Mouse (Mus musculus) embryonic facial prominence, embryonic 15.5 days (tissue): Measurements from ENCODE around the gene Cul7. TPM values are rescaled to one million over a fixed set of nuclear protein-coding genes. Genes with fewer than 3 reads are reported as not detected.

Experiments
- ATAC-seq: fragments of 200-750 bp; cut with Nextera tagmentation; 2 replicates; pipeline ENCODE4 v1.8.0; 2017; ENCODE audit warnings: low read depth, moderate TSS enrichment; ENCODE audit not compliant: insufficient number of reproducible peaks, low FRiP score, low TSS enrichment
- H3K27ac ChIP-seq: fragments of 300-500 bp; sonication (generic); replicated peaks from 2 replicates; pipeline ENCODE4 v1.5.1; 2015; ENCODE audit warnings: mild to moderate bottlenecking, inconsistent platforms
- H3K27me3 ChIP-seq: fragments of 300-500 bp; sonication (generic); 2 replicates; pipeline ENCODE4 v1.6.1; 2015; ENCODE audit warnings: inconsistent platforms
- H3K36me3 ChIP-seq: fragments of 300-500 bp; sonication (generic); 2 replicates; pipeline ENCODE4 v1.6.1; 2015; ENCODE audit warnings: mild to moderate bottlenecking, inconsistent platforms
- H3K4me1 ChIP-seq: fragments of 300-500 bp; sonication (generic); 2 replicates; pipeline ENCODE4 v1.6.1; 2015; ENCODE audit warnings: inconsistent platforms
- H3K4me2 ChIP-seq: fragments of 300-500 bp; sonication (generic); replicated peaks from 2 replicates; pipeline ENCODE4 v1.6.1; 2015; ENCODE audit warnings: mild to moderate bottlenecking, inconsistent platforms
- H3K4me3 ChIP-seq: fragments of 300-500 bp; sonication (generic); replicated peaks from 2 replicates; pipeline ENCODE4 v1.5.1; 2015; ENCODE audit warnings: mild to moderate bottlenecking, inconsistent platforms
- H3K9ac ChIP-seq: fragments of 300-500 bp; sonication (generic); 2 replicates; pipeline ENCODE4 v1.6.1; 2015; ENCODE audit warnings: inconsistent platforms
- H3K9me3 ChIP-seq: fragments of 300-500 bp; sonication (generic); replicated peaks from 2 replicates; pipeline ENCODE4 v1.6.1; 2016; ENCODE audit warnings: inconsistent platforms
- whole genome bisulfite sequencing: fragments of 180-500 bp; shearing (Covaris S2); methylation state at CpG from one replicate; pipeline ENCODE4 v1.1.7; 2015; 5-methylcytosine and 5-hydroxymethylcytosine counted together
- polyA plus RNA-seq: library from polyadenylated mRNA; unstranded; fragments of >200 nt; fragmentation: Nextera tagmentation; extraction: Ambion mirVana; gene quantifications from 2 replicates; pipeline ENCODE4 v1.2.1, GENCODE M21; 2015

Gene Cul7
- 64.0 and 64.1 TPM in 2 replicates for polyA plus RNA-seq

DNA sequence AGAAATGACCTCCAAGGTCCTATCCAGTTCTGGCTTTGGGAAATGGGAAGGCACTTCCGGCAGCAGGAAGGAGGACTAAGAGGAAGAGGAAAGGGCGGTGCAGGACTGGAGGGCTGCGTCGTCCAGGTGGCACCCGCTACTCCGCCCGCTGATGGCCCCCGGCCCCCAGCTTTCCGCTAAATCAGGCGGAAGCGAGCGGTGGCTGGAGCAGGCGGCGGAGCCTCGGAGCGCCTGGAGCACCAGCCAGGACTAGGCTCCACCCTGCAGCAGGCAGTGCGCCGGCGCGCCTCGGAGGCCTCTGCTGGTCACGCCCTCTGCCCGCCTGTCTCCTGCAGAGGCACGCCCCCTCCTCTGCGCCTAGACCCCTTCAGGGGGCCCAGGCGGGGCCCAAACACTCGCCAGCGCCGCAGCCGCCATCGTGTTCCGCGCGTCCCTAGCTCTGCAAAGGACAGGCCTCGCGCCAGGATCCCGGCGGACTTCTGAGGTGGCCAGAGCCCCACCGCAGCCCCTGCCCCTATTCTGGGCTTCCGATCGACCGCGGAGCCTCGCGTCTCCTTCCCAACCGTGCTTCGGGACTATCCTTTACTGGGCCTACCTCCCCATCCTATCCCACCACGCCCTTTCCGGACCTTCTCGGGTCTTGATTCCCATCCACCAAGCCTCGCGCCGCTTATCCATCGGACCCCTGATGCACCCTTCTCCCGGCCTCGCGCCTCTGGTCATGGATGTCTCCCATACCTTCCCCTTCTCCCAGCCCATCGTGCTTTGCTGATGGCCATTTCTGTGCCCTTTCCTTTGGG lies at the start of gene Cul7:
Gene Cul7, plus strand, starts transcription at position 106 of the 800 bp plus-strand sequence.
- no peaks in the 10 kb centered on the region for H3K9me3 ChIP-seq
- ATAC-seq = peak; percentile 96
- peak within 1 kb of the TSS; percentile 71 for H3K4me3 ChIP-seq
- H3K27me3 ChIP-seq = no peaks in the 10 kb centered on the region
- under 1% methylated on average over 58 of the region's 58 CpGs for WGBS
- peaks cover 40% of the 10 kb centered on the region for H3K36me3 ChIP-seq
- peak within 1 kb of the TSS; percentile 97 for H3K27ac ChIP-seq
- peak within 1 kb of the TSS; percentile 73 for H3K9ac ChIP-seq
- peaks cover 54% of the 10 kb centered on the region for H3K4me1 ChIP-seq
- H3K4me2 ChIP-seq = peak within 1 kb of the TSS; percentile 80

GRCm38 (mm10) chr17:46600569-46600968 lies 49.6 kb upstream of the Cul7 start:
- H3K27ac ChIP-seq = no peak overlapping the region
- no peaks in the 10 kb centered on the region for H3K9me3 ChIP-seq
- H3K9ac ChIP-seq = no peak overlapping the region
- H3K4me1 ChIP-seq = peaks cover 37% of the 10 kb centered on the region
- H3K36me3 ChIP-seq = 0 out of 2 replicates have a peak, but pooled peaks cover 4% of the 10 kb centered on the region
- H3K4me3 ChIP-seq = no peak overlapping the region
- 97% methylated on average over 2 of the region's 2 CpGs for WGBS
- ATAC-seq = no peak
- H3K4me2 ChIP-seq = no peak overlapping the region
- H3K27me3 ChIP-seq = no peaks in the 10 kb centered on the region

- peak overlapping the region; percentile 77 for H3K27ac ChIP-seq
- 0 out of 2 replicates have a peak overlapping the region, but pooled peaks have one; percentile 24 for H3K4me2 ChIP-seq
- peaks cover 47% of the 10 kb centered on the region for H3K4me1 ChIP-seq
- H3K27me3 ChIP-seq = no peaks in the 10 kb centered on the region
- no peaks in the 10 kb centered on the region for H3K9me3 ChIP-seq
- WGBS = 26% methylated on average over 9 of the region's 9 CpGs
- H3K9ac ChIP-seq = no peak overlapping the region
- H3K4me3 ChIP-seq = no peak overlapping the region
- peak; percentile 65 for ATAC-seq
- no peaks in the 10 kb centered on the region for H3K36me3 ChIP-seq
These were observed 47.9 kb upstream of the Cul7 start for GRCm38 (mm10) chr17:46602212-46602611.

- H3K9ac ChIP-seq = no peak overlapping the region
- H3K27ac ChIP-seq = peak overlapping the region; percentile 77
- no peaks in the 10 kb centered on the region for H3K36me3 ChIP-seq
- no peak for ATAC-seq
- WGBS = 91% methylated on average over 4 of the region's 4 CpGs
- peaks cover 54% of the 10 kb centered on the region for H3K4me1 ChIP-seq
- no peaks in the 10 kb centered on the region for H3K27me3 ChIP-seq
- no peaks in the 10 kb centered on the region for H3K9me3 ChIP-seq
- no peak overlapping the region for H3K4me2 ChIP-seq
- no peak overlapping the region for H3K4me3 ChIP-seq
These were observed 46.9 kb upstream of the Cul7 start for GRCm38 (mm10) chr17:46603229-46603628.

DNA sequence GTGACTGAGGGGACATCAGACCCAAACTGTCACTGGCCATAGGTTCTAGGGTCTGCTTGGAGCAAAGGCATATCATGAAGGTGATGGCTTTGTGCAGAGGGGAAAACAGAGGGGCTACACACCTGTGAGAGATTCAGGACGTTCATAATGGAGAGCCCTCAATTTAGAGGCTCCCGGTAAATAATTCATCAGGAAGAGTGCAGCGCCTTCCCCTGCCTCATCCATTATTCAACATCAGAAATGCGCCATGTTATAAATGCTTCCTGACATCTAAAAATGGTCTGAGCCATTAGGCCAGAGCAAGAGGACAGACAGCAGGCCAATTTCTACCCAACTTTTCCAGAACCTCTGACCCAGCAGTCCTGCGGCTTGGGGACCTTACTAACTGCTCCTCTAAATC lies 45.0 kb upstream of the Cul7 start:
- no peaks in the 10 kb centered on the region for H3K9me3 ChIP-seq
- peak overlapping the region; percentile 13; the same call in 1 of the 2 replicates for H3K27ac ChIP-seq
- H3K4me3 ChIP-seq = no peak overlapping the region
- H3K9ac ChIP-seq = no peak overlapping the region
- WGBS = 66% methylated on average over 5 of the region's 5 CpGs
- H3K36me3 ChIP-seq = no peaks in the 10 kb centered on the region
- no peak for ATAC-seq
- no peaks in the 10 kb centered on the region for H3K27me3 ChIP-seq
- H3K4me1 ChIP-seq = peaks cover 62% of the 10 kb centered on the region
- H3K4me2 ChIP-seq = no peak overlapping the region

DNA sequence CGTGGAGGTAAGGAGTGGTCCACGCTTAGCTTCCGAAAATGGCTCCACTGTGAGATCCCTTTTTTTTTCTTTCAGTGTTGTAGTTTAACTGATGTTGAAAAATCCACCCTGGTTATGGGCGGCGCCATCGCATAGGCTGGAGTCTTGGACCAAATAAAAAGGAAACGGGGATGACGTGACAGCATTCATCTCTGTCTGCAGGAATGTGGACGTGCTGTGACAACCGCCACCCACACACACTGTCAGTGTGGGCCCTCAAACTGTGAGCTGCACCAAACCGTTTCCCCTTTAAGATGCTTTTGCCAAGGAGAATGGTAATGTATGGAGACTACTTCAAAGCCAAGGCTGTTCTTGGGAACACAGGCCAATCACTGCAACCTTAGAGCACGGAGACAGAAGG lies 44.1 kb upstream of the Cul7 start:
- peaks cover 71% of the 10 kb centered on the region for H3K4me1 ChIP-seq
- H3K4me3 ChIP-seq = no peak overlapping the region
- 62% methylated on average over 12 of the region's 12 CpGs for WGBS
- no peaks in the 10 kb centered on the region for H3K36me3 ChIP-seq
- no peak overlapping the region for H3K9ac ChIP-seq
- H3K9me3 ChIP-seq = no peaks in the 10 kb centered on the region
- ATAC-seq = no peak
- peak overlapping the region; percentile 56; the same call in 1 of the 2 replicates for H3K27ac ChIP-seq
- H3K27me3 ChIP-seq = no peaks in the 10 kb centered on the region
- H3K4me2 ChIP-seq = no peak overlapping the region

DNA sequence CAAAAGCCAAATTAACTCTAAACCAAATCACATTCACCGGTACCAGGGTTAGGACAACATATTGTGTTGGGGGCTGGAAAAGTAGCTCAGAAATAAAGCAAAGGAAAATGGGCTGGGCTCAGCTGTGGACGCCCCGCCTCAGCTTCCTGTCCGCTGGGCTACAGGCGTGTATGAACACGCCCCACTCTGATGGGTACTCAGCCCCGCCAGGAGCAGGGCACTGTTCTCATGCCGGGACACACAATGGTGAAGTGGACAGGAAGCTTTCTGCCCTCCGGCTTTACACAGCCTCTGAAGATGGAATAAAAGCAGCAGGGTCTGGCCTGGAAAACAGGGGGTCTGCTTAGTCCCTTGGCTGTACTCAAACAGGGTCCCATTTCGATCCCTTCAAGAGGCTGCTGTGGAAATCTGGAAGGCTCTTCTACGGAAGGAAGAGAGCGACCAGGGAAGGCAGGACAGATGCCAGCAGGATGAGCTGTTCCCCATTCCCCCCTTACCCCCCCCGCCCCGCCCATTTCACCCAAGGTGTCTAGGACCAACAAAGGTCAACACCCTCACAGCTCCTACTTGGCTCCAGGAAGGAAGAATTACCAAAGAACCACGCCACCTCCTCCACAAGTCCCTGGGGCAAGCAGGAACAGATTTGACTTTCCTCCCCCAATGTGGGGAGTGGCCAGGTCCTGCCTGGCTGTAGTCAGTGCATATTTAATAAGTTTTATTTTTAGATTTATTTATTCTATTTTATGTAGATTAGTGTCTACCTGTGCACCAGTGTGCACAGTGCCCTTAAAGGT lies 40.2 kb upstream of the Cul7 start:
- no peak overlapping the region for H3K4me3 ChIP-seq
- no peaks in the 10 kb centered on the region for H3K27me3 ChIP-seq
- no peaks in the 10 kb centered on the region for H3K36me3 ChIP-seq
- ATAC-seq = peak; percentile 52; the same call in 1 of the 2 replicates
- peak overlapping the region; percentile 13; the same call in 1 of the 2 replicates for H3K4me2 ChIP-seq
- H3K9me3 ChIP-seq = no peaks in the 10 kb centered on the region
- H3K4me1 ChIP-seq = peaks cover 81% of the 10 kb centered on the region
- WGBS = 40% methylated on average over 15 of the region's 15 CpGs
- H3K9ac ChIP-seq = no peak overlapping the region
- H3K27ac ChIP-seq = peak overlapping the region; percentile 73

GRCm38 (mm10) chr17:46611316-46611715 lies 38.8 kb upstream of the Cul7 start:
- no peak overlapping the region for H3K27ac ChIP-seq
- H3K27me3 ChIP-seq = no peaks in the 10 kb centered on the region
- H3K36me3 ChIP-seq = no peaks in the 10 kb centered on the region
- ATAC-seq = no peak
- H3K4me2 ChIP-seq = no peak overlapping the region
- H3K9me3 ChIP-seq = no peaks in the 10 kb centered on the region
- WGBS = 91% methylated on average over 6 of the region's 6 CpGs
- H3K9ac ChIP-seq = no peak overlapping the region
- H3K4me1 ChIP-seq = peaks cover 80% of the 10 kb centered on the region
- no peak overlapping the region for H3K4me3 ChIP-seq

DNA sequence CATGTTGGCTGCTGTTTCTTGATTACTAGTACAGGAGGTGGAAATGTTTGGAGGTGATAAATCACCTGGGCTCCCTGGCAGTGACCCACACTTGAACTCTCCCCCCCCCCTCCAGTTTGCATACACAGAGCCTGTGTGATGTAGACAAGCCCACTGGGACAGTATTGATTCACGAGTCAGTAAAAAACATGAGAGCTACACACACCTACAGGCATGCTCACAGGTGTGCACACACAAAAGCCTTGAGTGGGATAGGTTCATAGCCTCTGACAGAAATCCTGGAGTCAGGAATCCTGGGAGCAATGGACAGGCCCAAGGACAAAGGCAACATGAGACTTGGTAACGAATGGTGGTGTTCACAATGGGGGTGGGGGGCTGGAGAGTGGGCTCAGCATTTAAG lies 37.9 kb upstream of the Cul7 start:
- Histone ChIP-seq H3K4me2 (0 out of 2 replicates have a peak overlapping the region, but pooled peaks have one; percentile 15), H3K4me3 (no peak overlapping the region), H3K27me3 (no peaks in the 10 kb centered on the region), H3K27ac (peak overlapping the region; percentile 73; the same call in 1 of the 2 replicates), H3K36me3 (no peaks in the 10 kb centered on the region), H3K9me3 (no peaks in the 10 kb centered on the region), H3K9ac (no peak overlapping the region), H3K4me1 (peaks cover 83% of the 10 kb centered on the region)
- no peak for ATAC-seq
- 41% methylated on average over 2 of the region's 2 CpGs for WGBS

- H3K4me3 ChIP-seq = no peak overlapping the region
- H3K27me3 ChIP-seq = no peaks in the 10 kb centered on the region
- H3K9ac ChIP-seq = no peak overlapping the region
- H3K27ac ChIP-seq = peak overlapping the region; percentile 73
- ATAC-seq = no peak
- H3K4me1 ChIP-seq = peaks cover 83% of the 10 kb centered on the region
- H3K36me3 ChIP-seq = no peaks in the 10 kb centered on the region
- peak overlapping the region; percentile 15; the same call in 1 of the 2 replicates for H3K4me2 ChIP-seq
- 23% methylated on average over 4 of the region's 4 CpGs for WGBS
- H3K9me3 ChIP-seq = no peaks in the 10 kb centered on the region
These were observed 37.3 kb upstream of the Cul7 start for GRCm38 (mm10) chr17:46612820-46613219.

GRCm38 (mm10) chr17:46613229-46613628 lies 36.9 kb upstream of the Cul7 start:
- Histone ChIP-seq H3K27me3 (no peaks in the 10 kb centered on the region), H3K4me2 (no peak overlapping the region), H3K9ac (no peak overlapping the region), H3K9me3 (no peaks in the 10 kb centered on the region), H3K4me1 (peaks cover 83% of the 10 kb centered on the region), H3K36me3 (no peaks in the 10 kb centered on the region), H3K4me3 (no peak overlapping the region), H3K27ac (peak overlapping the region; percentile 73)
- no peak for ATAC-seq
- WGBS = 32% methylated on average over 3 of the region's 3 CpGs
